Mouse (Mus musculus) heart, adult 2 months (tissue): ENCODE measurements around the gene Slc16a4. TPM values are rescaled to one million over a fixed set of nuclear protein-coding genes. Genes with fewer than 3 reads are reported as not detected.

Source experiments
- DNase-seq, 2 experiments: peaks; one replicate each; pipeline ENCODE4 v3.0.0; 2021
- H3K27ac ChIP-seq: fragments of 200-600 bp; 2 replicates; pipeline ENCODE4 v1.8.1; 2022
- H3K27me3 ChIP-seq: fragments of 200-500 bp; 2 replicates; pipeline ENCODE4 v1.6.1; 2012; ENCODE audit warnings: mild to moderate bottlenecking, low read length, inconsistent platforms, mixed read lengths; ENCODE audit not compliant: control insufficient read depth, insufficient read depth
- H3K36me3 ChIP-seq: fragments of 200-500 bp; 2 replicates; pipeline ENCODE4 v1.6.1; 2012; ENCODE audit warnings: low read length, inconsistent platforms; ENCODE audit not compliant: control insufficient read depth, insufficient read depth
- H3K4me1 ChIP-seq: fragments of 200-500 bp; 2 replicates; pipeline ENCODE4 v1.6.1; 2011; ENCODE audit warnings: low read length; ENCODE audit not compliant: control insufficient read depth, insufficient read depth
- H3K4me3 ChIP-seq: fragments of 200-600 bp; 2 replicates; pipeline ENCODE4 v1.8.1; 2022
- H3K79me2 ChIP-seq: fragments of 200-500 bp; replicated peaks from 2 replicates; pipeline ENCODE4 v1.6.1; 2012; ENCODE audit warnings: mild to moderate bottlenecking, inconsistent platforms, low read length, moderate library complexity, mixed read lengths; ENCODE audit not compliant: control insufficient read depth, insufficient read depth
- H3K9ac ChIP-seq: fragments of 200-500 bp; 2 replicates; pipeline ENCODE4 v1.6.1; 2012; ENCODE audit warnings: low read depth, mild to moderate bottlenecking, control low read depth, inconsistent platforms, low read length, mixed read lengths
- CTCF ChIP-seq: fragments of 200-600 bp; IDR thresholded peaks from 2 replicates; pipeline ENCODE4 v1.8.1; 2022; ENCODE audit warnings: antibody characterized with exemption, mild to moderate bottlenecking, moderate library complexity
- EP300 ChIP-seq: fragments of 200-500 bp; IDR thresholded peaks from 2 replicates; pipeline ENCODE4 v1.6.1; 2011; ENCODE audit warnings: low read depth, low read length, control low read depth; ENCODE audit not compliant: insufficient read depth
- POLR2A ChIP-seq: fragments of 200-500 bp; IDR thresholded peaks from 2 replicates; pipeline ENCODE4 v1.6.1; 2011; ENCODE audit warnings: mild to moderate bottlenecking, low read depth, low read length, control low read depth; ENCODE audit not compliant: insufficient read depth
- WGBS: fragments of 180-500 bp; shearing (Covaris S2); methylation state at CpG from one replicate; pipeline ENCODE4 v1.1.7; 2018; 5-methylcytosine and 5-hydroxymethylcytosine counted together
- intact Hi-C: fragments of 180-260 bp; cut with DNase I; formaldehyde crosslinking; loops from one replicate; pipeline ENCODE4 v1.15.1; 2025
- polyA plus RNA-seq: library from polyadenylated mRNA; depleted of rRNA; stranded (reverse); fragments of >200 nt; gene quantifications from 2 replicates; pipeline ENCODE4 v1.2.3, GENCODE M21; 2012
- total RNA-seq, 2 experiments: library from RNA; stranded (reverse); gene quantifications; 2 replicates each; pipeline ENCODE4 v1.2.3; 2021

The Slc16a4 gene
- total and polyA plus RNA-seq, 3 experiments, result 0.12 to 0.39 (median 0.26) TPM

GRCm38 (mm10) chr3:107345033-107345725 is 54.1 kb downstream of the Slc16a4 start:
- intact Hi-C loops, result no loop called here
- Histone ChIP-seq H3K79me2 (no peaks in the 10 kb centered on the region), H3K27ac (no peak overlapping the region), H3K27me3 (no peaks in the 10 kb centered on the region), H3K9ac (no peak overlapping the region), H3K4me3 (no peak overlapping the region), H3K36me3 (no peaks in the 10 kb centered on the region), H3K4me1 (no peaks in the 10 kb centered on the region)
- WGBS, result 40% methylated on average over 3 of the region's 3 CpGs
- TF ChIP-seq EP300 (no peak), CTCF (no peak), POLR2A (no peak)
- no peak for DNase-seq

GRCm38 (mm10) chr3:107349006-107349405 is 58.0 kb downstream of the Slc16a4 start:
- no peak for DNase-seq
- H3K27ac ChIP-seq, result no peak overlapping the region
- intact Hi-C loops, result no loop called here
- no peaks in the 10 kb centered on the region for H3K36me3 ChIP-seq
- 58% methylated on average over 3 of the region's 3 CpGs for WGBS
- no peaks in the 10 kb centered on the region for H3K79me2 ChIP-seq
- no peak overlapping the region for H3K4me3 ChIP-seq
- H3K27me3 ChIP-seq, result no peaks in the 10 kb centered on the region
- H3K4me1 ChIP-seq, result no peaks in the 10 kb centered on the region
- no peak for TF ChIP-seq POLR2A
- TF ChIP-seq CTCF, result no peak
- no peak for TF ChIP-seq EP300
- no peak overlapping the region for H3K9ac ChIP-seq

GRCm38 (mm10) chr3:107351706-107352105 is 60.7 kb downstream of the Slc16a4 start:
- Histone ChIP-seq H3K27ac (no peak overlapping the region), H3K4me3 (no peak overlapping the region), H3K36me3 (no peaks in the 10 kb centered on the region), H3K27me3 (no peaks in the 10 kb centered on the region), H3K9ac (no peak overlapping the region), H3K4me1 (no peaks in the 10 kb centered on the region), H3K79me2 (no peaks in the 10 kb centered on the region)
- TF ChIP-seq EP300, result no peak
- TF ChIP-seq POLR2A, result no peak
- TF ChIP-seq CTCF, result no peak
- intact Hi-C loops, result loop anchor here (10.0 kb wide), 1 partner anchor 147 kb away; no protein-coding TSS in a partner anchor
- WGBS, result 68% methylated on average over 3 of the region's 3 CpGs
- DNase-seq, result no peak

- no peak overlapping the region for H3K9ac ChIP-seq
- H3K36me3 ChIP-seq, result no peaks in the 10 kb centered on the region; the same call in 1 of the 2 replicates
- H3K4me1 ChIP-seq, result peaks cover 7% of the 10 kb centered on the region
- intact Hi-C loops, result loop anchor here (5.0 to 10.0 kb wide), 2 partner anchors 123 to 151 kb away; partner anchors contain the start of gene A630076J17Rik
- no peak overlapping the region for H3K27ac ChIP-seq
- H3K79me2 ChIP-seq, result no peaks in the 10 kb centered on the region
- no peaks in the 10 kb centered on the region for H3K27me3 ChIP-seq
- no peak for TF ChIP-seq POLR2A
- TF ChIP-seq EP300, result no peak
- TF ChIP-seq CTCF, result no peak
- no peak overlapping the region for H3K4me3 ChIP-seq
- no peak for DNase-seq
- WGBS, result 79% methylated on average over 6 of the region's 6 CpGs
Observed at GRCm38 (mm10) chr3:107355618-107356260, 64.7 kb downstream of the Slc16a4 start.

GRCm38 (mm10) chr3:107356964-107357441 is 66.0 kb downstream of the Slc16a4 start:
- TF ChIP-seq CTCF (peak; percentile 74), POLR2A (no peak), EP300 (no peak)
- Histone ChIP-seq H3K36me3 (no peaks in the 10 kb centered on the region; the same call in 1 of the 2 replicates), H3K9ac (peak overlapping the region; percentile 19; the same call in 1 of the 2 replicates), H3K27me3 (no peaks in the 10 kb centered on the region), H3K79me2 (no peaks in the 10 kb centered on the region), H3K27ac (no peak overlapping the region), H3K4me3 (no peak overlapping the region), H3K4me1 (peaks cover 7% of the 10 kb centered on the region)
- WGBS, result under 1% methylated on average over 11 of the region's 11 CpGs
- peak; percentile 78 for DNase-seq
- intact Hi-C loops, result loop anchor here (1.0 to 10.0 kb wide), 4 partner anchors 105 to 152 kb away; partner anchors contain the start of gene A630076J17Rik

GRCm38 (mm10) chr3:107357700-107358234 is 66.7 kb downstream of the Slc16a4 start:
- intact Hi-C loops, result loop anchor here (1.0 to 10.0 kb wide), 5 partner anchors 21 to 153 kb away; partner anchors contain the start of gene A630076J17Rik
- 84% methylated on average over 3 of the region's 3 CpGs for WGBS
- Histone ChIP-seq H3K27me3 (no peaks in the 10 kb centered on the region), H3K36me3 (no peaks in the 10 kb centered on the region; the same call in 1 of the 2 replicates), H3K9ac (no peak overlapping the region), H3K27ac (no peak overlapping the region), H3K4me1 (peaks cover 7% of the 10 kb centered on the region), H3K4me3 (no peak overlapping the region), H3K79me2 (no peaks in the 10 kb centered on the region)
- TF ChIP-seq CTCF, result no peak
- TF ChIP-seq EP300, result no peak
- TF ChIP-seq POLR2A, result no peak
- no peak for DNase-seq
